Mouse (Mus musculus) embryonic stem cell, embryonic (primary cell): ENCODE data around the gene Gm20422.

Experiments used
- CTCF ChIA-PET, 4 experiments: fragments of 300-600 bp in 2 of 4; fragments of 350-600 bp in 2 of 4; sonication (Branson Sonifier 250); formaldehyde crosslinking; loops; one replicate each; lab custom pipeline; 2022; ENCODE audit warnings: inconsistent platforms in 2 of 4; lab: Charles Lee
- POLR2A ChIA-PET, 4 experiments: fragments of 300-600 bp in 2 of 4; fragments of 350-600 bp in 2 of 4; sonication (Branson Sonifier 250); formaldehyde crosslinking; loops; one replicate each; lab custom pipeline; 2022; ENCODE audit warnings: antibody characterized with exemption in 4 of 4, inconsistent platforms in 1 of 4; lab: Charles Lee

Gene Gm20422

GRCm38 (mm10) chr8:69801796-69802195 is 27.1 kb upstream of the Gm20422 start:
- ChIA-PET POLR2A (interaction anchor here in 3 of 4 experiments (0.9 to 3.9 kb wide), 5 partner anchors 9 to 20 kb away, joined by 3 to 20 read pairs (median 7); partner anchors contain the start of genes Atp13a1 (in 1 of the 3) and Zfp866 (in 1 of the 3)), CTCF (interaction anchor here in 1 of 4 experiments (0.5 kb wide), 1 partner anchor 20 kb away, joined by 3 read pairs; the partner anchor contains the start of gene Lpar2)

DNA sequence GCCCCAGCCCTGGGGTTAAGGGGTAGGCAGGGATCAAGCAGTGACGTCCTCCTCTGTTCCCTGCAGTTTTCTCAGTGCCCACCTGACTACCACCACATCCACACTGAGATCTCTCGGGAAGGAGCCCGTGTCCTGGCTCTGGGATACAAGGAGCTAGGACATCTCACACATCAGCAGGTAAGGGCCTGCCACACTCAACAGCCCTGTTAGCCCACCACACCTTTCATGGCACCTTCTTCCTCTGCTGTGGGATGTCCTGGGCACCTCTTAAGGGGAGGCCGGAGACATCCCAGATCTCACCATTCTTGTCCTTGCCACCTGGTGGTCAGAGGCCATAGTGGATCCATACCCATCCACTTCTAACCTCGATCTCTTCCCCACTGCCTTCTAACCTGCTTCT is 25.3 kb upstream of the Gm20422 start:
- CTCF ChIA-PET: no interaction called here
- POLR2A ChIA-PET: interaction anchor here in 2 of 4 experiments (0.7 to 1.5 kb wide), 7 partner anchors 9 to 50 kb away, joined by 3 to 4 read pairs (median 3); partner anchors contain the start of genes Zfp963 (in 2 of the 2) and Gm20422 (in 1 of the 2)

DNA sequence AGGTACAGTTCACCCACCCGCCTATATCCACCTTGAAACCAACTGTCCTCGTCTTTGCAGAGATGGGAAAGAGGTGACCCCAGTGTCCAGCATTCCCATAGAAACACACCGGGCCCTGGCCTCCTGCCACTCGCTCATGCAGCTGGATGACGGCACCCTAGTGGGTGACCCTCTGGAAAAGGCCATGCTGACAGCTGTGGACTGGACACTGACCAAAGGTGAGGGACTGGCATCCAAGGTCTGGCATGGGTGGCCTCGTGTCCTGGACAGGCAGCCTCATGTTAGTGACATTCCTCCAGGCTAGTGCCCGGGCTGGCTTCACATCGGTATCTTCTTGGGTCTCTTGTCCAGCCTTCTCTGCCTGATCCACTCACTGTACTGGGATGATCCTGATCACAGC is 24.6 kb upstream of the Gm20422 start:
- CTCF ChIA-PET: interaction anchor here in 1 of 4 experiments (0.6 kb wide), 1 partner anchor 16 kb away, joined by 3 read pairs; no protein-coding TSS in a partner anchor
- POLR2A ChIA-PET: interaction anchor here in 2 of 4 experiments (1.4 to 1.5 kb wide), 2 partner anchors 9 to 49 kb away, joined by 3 read pairs; partner anchors contain the start of gene Zfp963 (in 1 of the 2)

- CTCF ChIA-PET: no interaction called here
- POLR2A ChIA-PET: interaction anchor here in 2 of 4 experiments (1.2 to 1.3 kb wide), 2 partner anchors 11 to 172 kb away, joined by 3 read pairs; partner anchors contain the start of genes Gmip (in 1 of the 2) and Zfp868 (in 1 of the 2)
Measured at GRCm38 (mm10) chr8:69797661-69798060, 23.0 kb upstream of the Gm20422 start.

DNA sequence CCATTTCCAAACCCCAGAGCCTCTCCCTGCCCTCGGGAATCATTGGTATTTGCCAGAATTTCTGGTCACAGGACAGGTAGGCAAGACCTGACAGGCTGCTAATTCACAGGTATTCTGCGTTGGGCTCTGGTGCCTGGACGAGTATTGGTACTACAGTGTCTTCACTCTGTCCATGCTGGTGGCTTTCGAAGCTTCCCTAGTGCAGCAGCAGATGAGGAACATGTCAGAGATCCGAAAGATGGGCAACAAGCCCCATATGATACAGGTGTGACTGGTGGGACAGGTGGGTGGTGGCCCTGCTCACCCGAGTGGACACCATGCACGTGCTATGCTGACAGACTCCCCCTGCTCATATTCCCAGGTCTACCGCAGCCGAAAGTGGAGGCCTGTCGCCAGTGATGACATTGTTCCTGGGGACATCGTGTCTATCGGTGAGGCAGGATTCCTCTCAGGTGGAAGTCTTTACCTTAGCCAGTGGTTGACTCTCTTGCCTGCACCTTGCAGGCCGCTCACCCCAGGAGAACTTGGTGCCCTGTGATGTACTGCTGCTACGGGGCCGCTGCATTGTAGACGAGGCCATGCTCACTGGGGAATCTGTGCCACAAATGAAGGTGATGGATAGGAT is 22.1 kb upstream of the Gm20422 start:
- ChIA-PET CTCF (no interaction called here), POLR2A (interaction anchor here in 3 of 4 experiments (0.8 to 1.3 kb wide), 4 partner anchors 22 to 179 kb away, joined by 3 read pairs; partner anchors contain the start of genes Zfp963 (in 2 of the 3) and Gm20422 (in 1 of the 3))

DNA sequence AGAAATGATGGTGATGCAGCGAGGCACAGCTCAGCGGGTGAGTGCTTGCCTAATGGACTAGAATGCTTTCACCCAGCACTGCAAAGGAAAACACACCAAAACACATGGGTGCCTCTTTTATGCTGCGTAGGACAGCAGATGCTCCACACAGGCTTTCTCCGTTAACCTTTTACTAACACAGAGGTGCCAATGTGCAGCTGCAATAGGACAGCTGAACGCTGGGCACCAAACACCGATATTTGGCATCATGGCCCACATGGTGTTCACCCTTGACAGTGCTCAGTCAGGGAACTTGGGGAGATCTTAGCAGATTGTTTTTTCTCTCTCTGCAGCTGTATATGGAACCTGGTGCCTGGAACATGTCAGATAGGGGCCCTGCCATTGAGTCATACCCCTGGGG is 20.2 kb upstream of the Gm20422 start:
- CTCF ChIA-PET: no interaction called here

GRCm38 (mm10) chr8:69794096-69794495 is 19.4 kb upstream of the Gm20422 start:
- ChIA-PET POLR2A (interaction anchor here in 3 of 4 experiments (0.6 to 6.0 kb wide), 12 partner anchors 15 to 897 kb away, joined by 3 to 30 read pairs (median 5); partner anchors contain the start of genes Gm20422 (in 2 of the 3), Gmip (in 1 of the 3), Lpar2 (in 1 of the 3) and Zfp868 (in 1 of the 3)), CTCF (no interaction called here)

More for the DNA sequence above, 20.2 kb upstream of the Gm20422 start:
- POLR2A ChIA-PET: interaction anchor here in 3 of 4 experiments (0.6 to 6.0 kb wide), 9 partner anchors 18 to 897 kb away, joined by 3 to 30 read pairs (median 4); partner anchors contain the start of genes Gm20422 (in 2 of the 3), Lpar2 (in 1 of the 3) and Zfp868 (in 1 of the 3)

DNA sequence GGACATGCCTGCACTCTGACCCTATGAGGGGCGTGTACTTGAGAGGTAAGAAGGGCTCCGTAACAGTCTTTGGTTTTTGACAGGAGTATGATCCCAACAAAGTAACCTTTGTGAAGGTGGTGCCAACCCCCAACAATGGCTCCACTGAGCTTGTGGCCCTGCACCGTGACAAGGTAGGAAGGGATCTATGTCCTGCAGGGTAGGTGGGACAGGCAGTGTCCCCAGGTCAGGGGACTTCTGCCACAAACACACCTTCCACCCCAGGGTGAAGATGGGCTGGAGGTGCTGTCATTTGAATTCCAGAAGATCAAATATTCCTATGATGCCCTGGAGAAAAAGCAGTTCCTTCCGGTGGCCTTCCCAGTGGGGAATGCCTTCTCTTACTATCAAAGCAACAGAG is 19.0 kb upstream of the Gm20422 start:
- ChIA-PET POLR2A (interaction anchor here in 2 of 4 experiments (0.8 to 6.0 kb wide), 16 partner anchors 9 to 486 kb away, joined by 3 to 30 read pairs (median 4); partner anchors contain the start of genes Gm20422 (in 2 of the 2), Gmip (in 2 of the 2), Zfp868 (in 1 of the 2) and Zfp963 (in 1 of the 2)), CTCF (interaction anchor here in 1 of 4 experiments (1.1 to 1.2 kb wide), 2 partner anchors 16 to 67 kb away, joined by 3 read pairs; no protein-coding TSS in a partner anchor)

DNA sequence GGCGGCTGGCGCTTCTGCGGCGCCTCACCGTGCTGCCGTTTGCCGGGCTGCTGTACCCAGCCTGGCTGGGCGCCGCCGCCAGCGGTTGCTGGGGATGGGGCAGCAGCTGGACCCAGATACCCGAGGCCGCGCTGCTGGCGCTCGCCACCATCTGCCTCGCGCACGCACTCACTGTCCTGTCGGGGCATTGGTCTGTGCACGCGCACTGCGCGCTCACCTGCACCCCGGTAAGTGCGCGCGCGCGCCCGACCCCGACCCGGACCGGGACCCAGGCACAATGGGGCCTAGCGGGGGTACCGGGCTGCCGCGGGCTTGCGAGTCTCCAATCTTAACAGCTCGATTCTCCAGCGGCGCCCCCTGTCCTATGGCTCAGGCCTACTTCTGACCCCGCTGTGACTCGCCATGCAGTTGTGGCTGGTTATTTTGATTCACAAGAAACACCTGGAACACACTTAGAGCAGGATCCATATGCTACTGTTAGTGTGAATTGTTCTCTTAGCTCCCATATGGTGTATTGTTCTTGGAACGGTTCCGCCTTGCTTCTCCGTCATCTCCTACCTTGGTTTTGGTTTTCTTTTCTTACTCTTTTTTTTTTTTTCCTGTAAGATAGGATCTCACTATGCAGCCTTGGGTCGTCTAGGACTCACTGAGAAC is 16.9 kb upstream of the Gm20422 start:
- POLR2A ChIA-PET: interaction anchor here (0.6 to 6.0 kb wide), 46 partner anchors 10 to 845 kb away, joined by 3 to 30 read pairs (median 6); partner anchors contain the start of genes Gm20422 (in 3 of the 4), Gmip (in 3 of the 4), Zfp868 (in 3 of the 4) and Zfp963 (in 3 of the 4)
- CTCF ChIA-PET: interaction anchor here in 2 of 4 experiments (0.7 to 0.8 kb wide), 2 partner anchors 17 to 166 kb away, joined by 3 read pairs; partner anchors contain the start of genes Gm20422 (in 1 of the 2) and Zfp868 (in 1 of the 2)

- CTCF ChIA-PET: no interaction called here
- POLR2A ChIA-PET: interaction anchor here (0.6 to 6.0 kb wide), 43 partner anchors 9 to 652 kb away, joined by 3 to 30 read pairs (median 5); partner anchors contain the start of genes Gm20422 (in 3 of the 4), Zfp868 (in 3 of the 4), Zfp963 (in 3 of the 4) and Gmip (in 2 of the 4)
Measured at GRCm38 (mm10) chr8:69790773-69791367, 16.2 kb upstream of the Gm20422 start, which contains the start of the genes Atp13a1 and Zfp866. Gene Atp13a1, plus strand, starts transcription at chr8:69791163. Gene Zfp866, minus strand, starts transcription at chr8:69791178.

GRCm38 (mm10) chr8:69790364-69790763 is 15.7 kb upstream of the Gm20422 start:
- ChIA-PET CTCF (no interaction called here), POLR2A (interaction anchor here (0.6 to 6.0 kb wide), 34 partner anchors 9 to 652 kb away, joined by 3 to 30 read pairs (median 6); partner anchors contain the start of genes Gm20422 (in 3 of the 4), Zfp868 (in 3 of the 4), Zfp963 (in 3 of the 4) and Lpar2 (in 2 of the 4))

- ChIA-PET POLR2A (interaction anchor here (0.9 to 2.8 kb wide), 8 partner anchors 8 to 651 kb away, joined by 3 to 22 read pairs (median 7); partner anchors contain the start of genes Gm20422 (in 2 of the 4), Gmip (in 1 of the 4), Zfp868 (in 1 of the 4) and Zfp963 (in 1 of the 4)), CTCF (no interaction called here)
Measured at GRCm38 (mm10) chr8:69789731-69790130, 15.0 kb upstream of the Gm20422 start.

- POLR2A ChIA-PET: interaction anchor here in 2 of 4 experiments (0.9 to 2.4 kb wide), 3 partner anchors 12 to 20 kb away, joined by 3 to 9 read pairs (median 3); partner anchors contain the start of genes Gm20422 (in 1 of the 2) and Gmip (in 1 of the 2)
- CTCF ChIA-PET: no interaction called here
Measured at GRCm38 (mm10) chr8:69789105-69789504, 14.4 kb upstream of the Gm20422 start.

DNA sequence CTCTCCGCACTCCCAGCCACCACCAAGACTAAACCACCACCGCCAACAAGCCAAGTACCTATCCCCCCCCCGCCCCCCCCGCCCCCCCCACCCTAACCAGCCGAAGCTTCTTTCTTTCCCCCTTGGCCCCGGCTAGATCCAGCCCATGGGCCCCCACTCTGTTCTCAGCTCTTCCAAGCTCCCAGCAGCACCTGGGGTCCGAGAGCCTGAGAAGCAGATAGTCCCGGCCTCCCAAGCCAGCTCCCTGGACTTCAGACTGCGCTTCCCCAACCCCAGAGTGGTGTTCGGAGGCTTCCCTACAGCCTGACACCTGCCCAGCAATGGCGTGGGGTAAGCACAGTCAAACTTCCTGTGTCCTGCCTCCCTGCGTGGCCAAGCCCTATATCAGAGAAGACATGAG is 2.4 kb upstream of the Gm20422 start:
- CTCF ChIA-PET: interaction anchor here in 2 of 4 experiments (0.6 to 1.2 kb wide), 3 partner anchors 16 to 1459 kb away, joined by 3 to 4 read pairs (median 4); no protein-coding TSS in a partner anchor
- POLR2A ChIA-PET: interaction anchor here in 3 of 4 experiments (0.5 to 3.8 kb wide), 36 partner anchors 10 to 1931 kb away, joined by 3 to 23 read pairs (median 4); partner anchors contain the start of genes Zfp868 (in 3 of the 3), Zfp963 (in 3 of the 3), Atp13a1 (in 2 of the 3) and Zfp866 (in 2 of the 3)

- POLR2A ChIA-PET: interaction anchor here (0.6 to 6.7 kb wide), 52 partner anchors 9 to 437 kb away, joined by 3 to 65 read pairs (median 4); partner anchors contain the start of genes Zfp963 (in 4 of the 4), Atp13a1 (in 3 of the 4), Lpar2 (in 3 of the 4) and Zfp866 (in 3 of the 4)
- CTCF ChIA-PET: interaction anchor here in 1 of 4 experiments (1.0 kb wide), 1 partner anchor 150 kb away, joined by 4 read pairs; the partner anchor contains the start of gene Zfp868
Measured at GRCm38 (mm10) chr8:69775149-69775534, 456 bp upstream of the Gm20422 start.

- ChIA-PET CTCF (interaction anchor here in 1 of 4 experiments (0.5 kb wide), 1 partner anchor 665 kb away, joined by 10 read pairs; no protein-coding TSS in a partner anchor), POLR2A (interaction anchor here in 3 of 4 experiments (0.6 to 6.7 kb wide), 16 partner anchors 11 to 400 kb away, joined by 3 to 65 read pairs (median 3); partner anchors contain the start of genes Zfp963 (in 3 of the 3), Atp13a1 (in 1 of the 3), Gmip (in 1 of the 3) and Pbx4 (in 1 of the 3))
Measured at GRCm38 (mm10) chr8:69772106-69772505, 2.6 kb downstream of the Gm20422 start.
